Mouse (Mus musculus) bone marrow macrophage, adult 2 months (primary cell): ENCODE results near the gene Clec16a. TPM values are rescaled to one million over a fixed set of nuclear protein-coding genes. Genes with fewer than 3 reads are reported as not detected.
A peak's percentile ranks its signal among the peaks of the same experiment; 100 is the strongest.

Source experiments
- H3K27ac ChIP-seq: 2 replicates; pipeline ENCODE4 v1.5.1; 2012; ENCODE audit warnings: low read depth, low read length; ENCODE audit not compliant: insufficient read depth
- H3K4me1 ChIP-seq: 2 replicates; pipeline ENCODE4 v1.6.1; 2012; ENCODE audit warnings: low read length; ENCODE audit not compliant: control insufficient read depth, insufficient read depth
- H3K4me3 ChIP-seq: 2 replicates; pipeline ENCODE4 v1.5.1; 2012; ENCODE audit warnings: mild to moderate bottlenecking, low read length, moderate library complexity; ENCODE audit not compliant: insufficient read depth
- CTCF ChIP-seq: IDR thresholded peaks from 2 replicates; pipeline ENCODE4 v1.5.1; 2012; ENCODE audit warnings: low read depth, mild to moderate bottlenecking, low read length, moderate library complexity
- POLR2A ChIP-seq: IDR thresholded peaks from 2 replicates; pipeline ENCODE4 v1.6.1; 2012; ENCODE audit warnings: mild to moderate bottlenecking, low read depth, low read length, borderline replicate concordance
- polyA plus RNA-seq: library from polyadenylated mRNA; stranded (reverse); fragments of >200 nt; gene quantifications from 2 replicates; pipeline ENCODE4 v1.2.4, GENCODE M21; 2012; ENCODE audit not compliant: missing spikeins, insufficient read depth, insufficient read length

Gene Clec16a
- 15.3 and 15.8 TPM in 2 replicates for polyA plus RNA-seq

DNA sequence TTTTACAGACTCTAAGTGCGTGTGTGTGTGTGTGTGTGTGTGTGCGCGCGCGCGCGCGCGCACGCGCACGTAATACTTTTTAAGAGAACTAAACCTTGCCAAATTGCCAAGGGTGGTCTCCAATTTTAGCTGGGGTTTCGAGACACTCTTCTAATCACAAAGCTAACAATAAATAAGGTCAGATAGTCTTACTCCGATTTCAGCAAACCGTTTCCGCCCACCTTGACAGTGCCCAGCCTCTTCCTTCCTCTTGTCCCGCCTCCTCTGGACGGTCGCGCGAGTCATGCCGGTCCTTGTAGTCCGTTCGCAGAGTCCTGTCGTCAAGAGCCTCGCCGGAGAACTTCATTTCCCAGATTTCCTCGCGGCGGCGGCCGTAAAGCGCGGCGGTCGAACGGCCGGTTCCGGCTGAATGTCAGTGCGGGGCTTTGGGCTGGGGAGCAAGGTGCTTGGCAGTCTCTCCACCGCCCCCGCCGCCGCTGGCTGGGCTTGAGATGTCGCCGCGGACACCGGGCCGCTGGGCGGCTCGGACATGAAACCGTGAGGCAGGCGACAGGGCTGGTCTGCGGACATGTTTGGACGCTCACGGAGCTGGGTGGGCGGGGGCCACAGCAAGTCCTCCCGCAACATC lies at the start of gene Clec16a:
Gene Clec16a (plus strand): TSS at position 345 of the 628 bp plus-strand sequence.
- no peak within 1 kb of the TSS for H3K27ac ChIP-seq
- H3K4me3 ChIP-seq = peak within 1 kb of the TSS; percentile 85
- peaks cover 18% of the 10 kb centered on the region for H3K4me1 ChIP-seq
- TF ChIP-seq CTCF = no peak
- TF ChIP-seq POLR2A = no peak

DNA sequence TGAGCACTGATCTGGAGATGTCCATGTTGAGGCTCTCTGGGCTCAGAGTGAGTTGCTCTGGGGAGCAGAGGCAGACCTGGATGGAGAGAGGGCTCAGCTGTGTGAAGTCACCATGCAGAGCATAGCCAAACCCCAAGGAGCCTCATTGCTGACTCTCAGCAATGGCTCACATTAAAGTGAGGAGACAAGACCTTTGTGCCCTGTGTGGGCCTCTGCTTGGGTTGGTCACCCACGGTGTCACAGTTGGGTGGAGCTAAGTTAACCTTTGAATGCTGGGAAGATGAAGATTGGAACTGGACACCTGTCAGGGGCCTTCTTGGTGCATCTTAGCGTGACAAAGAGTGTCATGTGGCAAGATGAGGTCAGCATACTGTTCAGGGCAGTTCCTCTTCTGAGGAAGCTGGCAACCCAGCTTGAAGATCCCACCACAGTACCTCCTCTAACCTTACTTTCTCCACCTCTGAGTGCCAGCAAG lies 49.3 kb upstream of the Clec16a start:
- H3K4me1 ChIP-seq = peaks cover 51% of the 10 kb centered on the region
- TF ChIP-seq CTCF = no peak
- no peak overlapping the region for H3K4me3 ChIP-seq
- H3K27ac ChIP-seq = peak overlapping the region; percentile 38

DNA sequence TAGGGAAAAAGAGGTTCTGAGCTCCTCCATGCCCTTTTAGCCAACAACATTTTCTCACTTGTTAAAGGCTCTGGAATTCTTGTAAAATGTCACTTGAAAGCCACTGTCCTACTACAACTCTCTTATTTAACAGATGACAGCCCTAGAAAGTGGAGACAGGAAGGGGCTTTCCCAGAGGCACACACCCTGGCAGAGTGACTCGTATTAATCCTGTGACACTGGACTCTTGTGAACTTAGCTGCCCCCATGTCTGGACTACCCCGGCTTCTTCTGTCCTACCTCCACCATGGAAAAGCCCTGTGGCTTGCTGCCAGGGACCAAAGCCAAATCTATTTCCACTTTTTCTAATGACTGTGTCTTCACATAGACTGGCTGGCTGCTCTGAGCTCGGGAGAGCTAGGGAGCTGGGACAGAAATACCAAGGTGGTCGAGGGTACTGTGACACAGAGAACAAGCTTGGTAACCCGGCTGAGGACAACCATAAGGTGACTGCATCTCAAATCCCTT lies 47.0 kb upstream of the Clec16a start:
- no peak overlapping the region for H3K4me3 ChIP-seq
- H3K27ac ChIP-seq = no peak overlapping the region
- TF ChIP-seq POLR2A (no peak), CTCF (no peak)
- peaks cover 54% of the 10 kb centered on the region for H3K4me1 ChIP-seq

DNA sequence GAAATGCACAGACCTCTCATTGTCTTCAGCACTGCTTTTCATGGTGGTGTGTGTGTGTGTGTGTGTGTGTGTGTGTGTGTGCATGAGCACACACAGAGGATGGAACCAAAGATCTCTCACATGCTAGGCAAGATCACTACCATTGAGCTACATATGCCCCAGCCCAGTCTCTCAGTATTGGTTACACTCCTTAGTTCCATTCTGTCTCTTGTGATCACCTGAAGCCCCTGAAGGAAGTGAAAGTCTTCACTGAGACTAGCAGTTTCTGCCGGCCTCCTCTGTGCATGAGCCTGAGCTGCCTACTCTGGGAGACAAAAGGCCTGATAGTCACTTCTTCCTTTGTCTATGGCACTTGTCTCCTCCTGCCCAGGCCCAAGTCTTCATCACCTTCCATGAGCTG lies 46.0 kb upstream of the Clec16a start:
- TF ChIP-seq POLR2A = no peak
- no peak for TF ChIP-seq CTCF
- H3K4me1 ChIP-seq = peaks cover 54% of the 10 kb centered on the region
- H3K27ac ChIP-seq = no peak overlapping the region

DNA sequence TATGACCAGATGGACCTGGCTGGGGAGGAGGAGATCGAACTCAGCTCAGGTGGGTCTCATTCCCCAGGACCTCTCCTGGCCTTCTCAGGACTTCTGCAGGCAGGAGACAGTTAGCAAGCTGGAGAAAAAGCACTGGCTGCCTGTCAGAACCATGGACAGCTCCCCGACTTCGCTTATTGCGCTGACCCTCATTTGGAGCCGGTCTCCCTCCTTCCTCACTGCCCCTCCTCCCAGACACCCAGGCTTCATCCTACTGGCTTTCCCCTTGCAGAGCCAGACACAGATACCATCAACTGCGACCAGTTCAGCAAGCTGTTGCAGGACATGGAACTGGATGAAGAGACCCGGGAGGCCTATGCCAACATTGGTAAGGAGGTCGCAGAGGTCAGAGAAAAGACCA lies 43.3 kb upstream of the Clec16a start:
- no peak overlapping the region for H3K27ac ChIP-seq
- TF ChIP-seq CTCF = no peak
- TF ChIP-seq POLR2A = no peak
- peaks cover 30% of the 10 kb centered on the region for H3K4me1 ChIP-seq
- H3K4me3 ChIP-seq = no peak overlapping the region

More for the DNA sequence above, 46.0 kb upstream of the Clec16a start:
- no peak overlapping the region for H3K4me3 ChIP-seq

DNA sequence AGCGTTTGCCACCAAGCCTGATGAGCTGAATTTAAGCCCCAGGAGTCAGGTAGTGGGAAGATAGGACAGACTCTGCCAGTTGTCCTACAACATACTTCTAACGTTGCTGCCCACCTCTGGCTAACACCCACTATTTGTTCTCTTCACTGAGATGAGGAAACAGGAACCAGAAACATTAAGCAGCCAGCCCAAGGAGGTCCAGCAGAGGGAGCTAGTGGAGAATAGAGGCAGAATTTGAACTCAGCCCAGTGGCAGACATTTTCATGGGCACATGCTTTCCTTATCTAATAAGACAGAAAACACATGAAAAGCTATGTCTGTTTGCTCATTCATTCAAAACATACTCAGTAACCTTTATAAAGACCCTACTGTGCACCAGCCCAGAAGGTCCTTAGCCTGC lies 42.1 kb upstream of the Clec16a start:
- H3K4me1 ChIP-seq = peaks cover 22% of the 10 kb centered on the region
- H3K4me3 ChIP-seq = no peak overlapping the region
- no peak for TF ChIP-seq CTCF
- no peak for TF ChIP-seq POLR2A
- H3K27ac ChIP-seq = no peak overlapping the region

DNA sequence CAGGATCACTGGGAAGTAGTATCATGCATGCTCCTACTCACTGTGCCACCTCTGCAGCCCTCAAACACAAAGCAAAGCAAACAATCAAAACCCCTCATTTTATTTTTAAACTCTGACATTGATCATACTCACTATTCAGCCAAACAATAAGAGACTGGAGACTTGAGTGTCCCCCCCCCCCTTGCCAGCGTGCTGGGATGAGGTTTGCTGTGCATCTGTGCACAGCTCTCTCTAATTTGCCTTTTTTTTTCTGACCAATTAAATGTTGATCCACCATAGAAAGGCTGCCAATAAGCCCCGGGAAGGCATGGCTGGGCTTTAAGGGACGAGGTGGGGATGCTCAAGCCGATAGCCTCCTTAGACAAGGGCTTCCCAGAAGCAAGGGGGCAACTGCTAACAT lies 37.7 kb upstream of the Clec16a start:
- TF ChIP-seq POLR2A = no peak
- TF ChIP-seq CTCF = no peak
- Histone ChIP-seq H3K27ac (no peak overlapping the region), H3K4me1 (no peaks in the 10 kb centered on the region), H3K4me3 (no peak overlapping the region)

DNA sequence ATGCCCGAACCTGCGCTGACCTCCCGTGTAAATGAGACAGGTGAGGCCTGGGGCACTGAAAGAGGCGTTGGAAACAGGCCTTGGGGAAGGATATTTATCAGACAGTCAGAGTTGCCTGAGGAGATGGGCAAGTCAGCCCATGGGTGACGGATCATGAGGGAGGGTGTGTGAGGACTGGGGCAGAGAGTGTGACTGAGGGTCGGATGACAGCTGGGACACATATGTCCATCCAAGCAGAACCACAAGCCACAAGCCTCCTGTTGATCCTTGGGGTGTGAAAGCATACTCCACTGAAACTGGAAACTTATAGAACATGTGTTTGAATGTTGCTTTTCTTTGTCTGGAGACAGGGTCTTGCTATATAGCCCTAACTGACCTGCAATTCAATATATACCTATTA lies 36.4 kb upstream of the Clec16a start:
- Histone ChIP-seq H3K27ac (no peak overlapping the region), H3K4me1 (no peaks in the 10 kb centered on the region), H3K4me3 (no peak overlapping the region)
- TF ChIP-seq CTCF = no peak
- TF ChIP-seq POLR2A = no peak

DNA sequence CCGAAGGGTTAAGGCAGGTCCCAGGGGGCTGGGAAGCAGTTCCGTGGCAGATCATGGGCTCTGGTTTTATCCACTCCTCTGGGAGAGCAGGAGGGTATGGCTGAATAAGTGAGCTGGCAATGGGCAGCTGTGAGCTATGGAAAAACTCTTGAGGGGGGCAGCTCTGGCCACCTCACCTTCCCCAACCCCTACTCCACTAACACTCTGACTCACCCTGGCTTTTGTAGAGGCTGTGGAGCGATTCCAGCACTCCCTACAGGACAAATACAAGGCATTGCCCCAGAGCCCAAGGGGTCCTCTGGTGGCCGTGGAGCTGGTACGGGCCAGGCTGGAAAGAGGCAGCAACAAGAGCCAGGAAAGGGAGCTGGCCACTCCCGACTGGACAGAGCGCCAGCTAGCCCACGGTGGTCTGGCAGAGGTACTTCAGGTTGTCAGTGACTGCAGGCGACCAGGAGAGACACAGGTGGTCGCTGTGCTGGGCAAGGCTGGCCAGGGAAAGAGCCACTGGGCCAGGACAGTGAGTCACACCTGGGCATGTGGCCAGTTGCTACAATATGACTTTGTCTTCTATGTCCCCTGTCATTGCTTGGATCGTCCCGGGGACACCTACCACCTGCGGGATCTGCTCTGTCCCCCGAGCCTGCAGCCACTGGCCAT lies 34.5 kb upstream of the Clec16a start:
- TF ChIP-seq POLR2A (no peak), CTCF (no peak)
- Histone ChIP-seq H3K27ac (no peak overlapping the region), H3K4me1 (no peaks in the 10 kb centered on the region), H3K4me3 (no peak overlapping the region)

DNA sequence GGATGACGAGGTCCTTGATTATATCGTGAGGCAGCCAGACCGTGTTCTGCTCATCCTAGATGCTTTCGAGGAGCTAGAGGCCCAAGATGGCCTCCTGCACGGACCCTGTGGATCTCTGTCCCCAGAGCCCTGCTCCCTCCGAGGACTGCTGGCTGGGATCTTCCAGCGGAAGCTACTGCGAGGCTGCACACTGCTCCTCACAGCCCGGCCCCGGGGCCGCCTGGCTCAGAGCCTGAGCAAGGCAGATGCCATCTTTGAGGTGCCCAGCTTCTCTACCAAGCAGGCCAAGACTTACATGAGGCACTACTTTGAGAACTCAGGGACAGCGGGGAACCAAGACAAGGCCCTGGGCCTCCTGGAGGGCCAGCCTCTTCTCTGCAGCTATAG lies 34.0 kb upstream of the Clec16a start:
- no peak overlapping the region for H3K4me3 ChIP-seq
- TF ChIP-seq POLR2A = no peak
- no peak for TF ChIP-seq CTCF
- H3K27ac ChIP-seq = no peak overlapping the region
- no peaks in the 10 kb centered on the region for H3K4me1 ChIP-seq
